Mouse (Mus musculus) left cerebral cortex, postnatal 36 days (tissue): ENCODE results near the gene H2al1f. TPM values are rescaled to one million over a fixed set of nuclear protein-coding genes. Genes with fewer than 3 reads are reported as not detected.

Experiments used
- DNase-seq, 2 experiments: peaks; one replicate each; pipeline ENCODE4 v3.0.0; 2021 to 2022; ENCODE audit warnings: low spot score in 2 of 2, mixed read lengths in 1 of 2
- intact Hi-C: fragments of 180-260 bp; cut with DNase I; formaldehyde crosslinking; loops from one replicate; pipeline ENCODE4 v1.15.1; 2025
- total RNA-seq, 2 experiments: library from RNA; stranded (reverse); gene quantifications; 2 replicates each; pipeline ENCODE4 v1.2.3; 2021

H2al1f gene
- total RNA-seq, 2 experiments from 2014 or later = not detected

GRCm38 (mm10) chrX:11363890-11364289 lies 48.9 kb downstream of the H2al1f start:
- DNase-seq = no peak
- intact Hi-C loops = no loop called here

Other genes starting within 250 kb of the H2al1f start
- not detected for gene H2al1a, start 15.9 kb upstream of the H2al1f start, total RNA-seq
- gene H2al1b, start 12.7 kb upstream of the H2al1f start, total RNA-seq = not detected
- not detected for gene H2al1c, start 9.5 kb upstream of the H2al1f start, total RNA-seq
- gene H2al1d, start 6.3 kb upstream of the H2al1f start, total RNA-seq = not detected
- gene H2al1e, start 3.2 kb upstream of the H2al1f start, total RNA-seq = not detected
- gene H2al1g, start 3.1 kb downstream of the H2al1f start, total RNA-seq = not detected
- gene H2al1h, start 6.3 kb downstream of the H2al1f start, total RNA-seq = not detected
- gene H2al1i, start 9.5 kb downstream of the H2al1f start, total RNA-seq = not detected
- not detected for gene H2al1j, start 12.7 kb downstream of the H2al1f start, total RNA-seq